Mouse (Mus musculus) liver, postnatal 0 days (tissue): ENCODE measurements around the gene Pacrg.

Source experiments
- CTCF ChIP-seq: sonication (generic); IDR thresholded peaks from 2 replicates; pipeline ENCODE4 v1.5.1; 2016; ENCODE audit warnings: antibody characterized with exemption, low read depth
- EP300 ChIP-seq: IDR thresholded peaks from 2 replicates; pipeline ENCODE4 v1.6.1; 2016; ENCODE audit warnings: antibody characterized with exemption, low read depth, mild to moderate bottlenecking

DNA sequence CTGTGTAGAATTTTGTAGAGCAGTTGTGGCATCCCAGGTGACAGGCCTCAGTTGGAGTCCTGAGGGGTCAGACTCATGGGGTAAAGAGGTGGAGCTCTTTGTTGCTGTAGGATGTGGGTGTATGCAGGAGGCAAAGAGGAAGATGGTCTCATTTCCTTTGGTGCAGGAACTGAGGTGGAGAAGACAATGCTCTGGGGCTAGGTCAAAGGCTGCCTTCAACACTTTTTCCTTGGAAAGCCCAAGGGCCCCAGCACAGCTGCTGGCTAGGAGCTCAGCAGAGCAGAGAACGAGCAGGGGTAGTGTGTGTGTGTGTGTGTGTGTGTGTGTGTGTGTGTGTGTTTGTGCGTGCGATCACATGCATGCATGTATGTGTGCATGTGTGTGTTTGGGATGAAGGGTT is 387.3 kb downstream of the Pacrg start:
- TF ChIP-seq CTCF, result no peak
- TF ChIP-seq EP300, result no peak
